Mouse (Mus musculus) CH12.LX (cell line): ENCODE data around the gene Gm15737.

ENCODE experiments used
- CTCF ChIP-seq, 2 experiments: IDR thresholded peaks in 1 of 2; conservative IDR thresholded peaks in 1 of 2; 2 replicates each; pipeline ENCODE4 v1.5.1; 2011 to 2012; ENCODE audit warnings: low read depth in 2 of 2, low read length in 2 of 2, improper control_type of control experiment in 1 of 2, inconsistent platforms in 1 of 2, mild to moderate bottlenecking in 1 of 2, moderate library complexity in 1 of 2
- EP300 ChIP-seq: IDR thresholded peaks from 2 replicates; pipeline ENCODE4 v1.6.1; 2011; ENCODE audit warnings: low read length, improper control_type of control experiment
- JUN ChIP-seq: IDR thresholded peaks from 2 replicates; pipeline ENCODE4 v1.6.1; 2011; ENCODE audit warnings: low read depth, mild to moderate bottlenecking, low read length, improper control_type of control experiment, moderate library complexity; ENCODE audit not compliant: insufficient read depth
- MAZ ChIP-seq: IDR thresholded peaks from 2 replicates; pipeline ENCODE4 v1.6.1; 2012; ENCODE audit warnings: low read depth, mild to moderate bottlenecking, inconsistent platforms, low read length, improper control_type of control experiment, moderate library complexity
- POLR2A ChIP-seq: IDR thresholded peaks from 2 replicates; pipeline ENCODE4 v1.6.1; 2011; ENCODE audit warnings: low read depth, mild to moderate bottlenecking, improper control_type of control experiment, low read length
- POLR2AphosphoS2 ChIP-seq: IDR thresholded peaks from 2 replicates; pipeline ENCODE4 v1.6.1; 2011; ENCODE audit warnings: low read depth, low read length, improper control_type of control experiment
- RCOR1 ChIP-seq: conservative IDR thresholded peaks from 2 replicates; pipeline ENCODE4 v1.6.1; 2012; ENCODE audit warnings: low read depth, mild to moderate bottlenecking, inconsistent platforms, low read length, improper control_type of control experiment
- UBTF ChIP-seq: IDR thresholded peaks from 2 replicates; pipeline ENCODE4 v1.6.1; 2012; ENCODE audit warnings: low read depth, mild to moderate bottlenecking, inconsistent platforms, low read length, improper control_type of control experiment, moderate library complexity
- USF2 ChIP-seq: conservative IDR thresholded peaks from 2 replicates; pipeline ENCODE4 v1.6.1; 2011; ENCODE audit warnings: low read depth, low read length, improper control_type of control experiment
- ZNF384 ChIP-seq: IDR thresholded peaks from 2 replicates; pipeline ENCODE4 v1.6.1; 2012; ENCODE audit warnings: low read depth, low read length, improper control_type of control experiment, inconsistent platforms

DNA sequence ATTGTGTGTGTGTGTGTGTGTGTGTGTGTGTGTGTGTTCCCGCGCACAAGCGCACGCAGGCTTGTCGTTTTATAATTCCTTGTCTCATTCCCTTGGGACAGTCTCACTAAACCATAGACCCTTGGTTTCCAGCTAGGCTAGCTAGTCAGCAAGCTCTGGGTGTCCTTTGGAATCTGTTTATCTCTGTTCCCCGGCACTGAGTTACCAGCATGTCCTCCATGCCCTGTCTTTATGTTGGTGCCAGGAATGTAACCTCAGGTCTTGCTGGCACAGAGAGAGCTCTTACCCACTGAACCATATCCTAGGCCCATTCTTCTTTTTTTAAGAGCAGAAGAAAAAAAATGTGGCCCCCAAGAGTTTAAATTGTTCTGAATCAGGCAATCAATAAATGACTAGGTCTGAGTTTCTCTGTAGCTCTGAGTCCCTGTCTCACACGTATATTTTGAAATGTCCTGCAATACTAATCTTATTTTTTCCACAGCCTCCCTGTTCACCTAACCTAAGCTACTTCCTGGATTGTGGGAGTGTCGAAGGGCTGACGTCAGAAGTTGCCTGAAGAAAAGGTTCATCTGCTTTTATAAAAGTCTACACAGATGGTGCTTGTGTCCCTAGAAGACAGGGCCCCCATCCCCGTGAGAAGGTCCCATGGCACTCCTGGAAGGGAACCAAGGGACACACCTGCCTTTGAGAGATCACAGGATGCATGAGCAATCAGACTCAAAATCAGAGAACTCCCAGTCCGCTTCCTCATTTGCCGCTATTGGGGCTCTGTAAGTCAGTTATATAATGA is 10.2 kb upstream of the Gm15737 start:
- TF ChIP-seq CTCF (conservative IDR thresholded peaks at IDR 0.05 in 1 of 2, IDR thresholded peaks at IDR 0.05 in 1 of 2; ENCODE audit: low read depth in 2 of 2, low read length in 2 of 2) (no peak), RCOR1 (no peak), EP300 (no peak), USF2 (no peak), POLR2A (no peak), POLR2AphosphoS2 (no peak), ZNF384 (no peak), UBTF (no peak), MAZ (no peak), JUN (no peak)
